Mouse (Mus musculus) embryonic stem cell, embryonic (primary cell): Measurements from ENCODE around the gene Tigar.

Experiments
- CTCF ChIA-PET, 4 experiments: fragments of 300-600 bp in 2 of 4; fragments of 350-600 bp in 2 of 4; sonication (Branson Sonifier 250); formaldehyde crosslinking; loops; one replicate each; lab custom pipeline; 2022; ENCODE audit warnings: inconsistent platforms in 2 of 4; lab: Charles Lee
- POLR2A ChIA-PET, 4 experiments: fragments of 300-600 bp in 2 of 4; fragments of 350-600 bp in 2 of 4; sonication (Branson Sonifier 250); formaldehyde crosslinking; loops; one replicate each; lab custom pipeline; 2022; ENCODE audit warnings: antibody characterized with exemption in 4 of 4, inconsistent platforms in 1 of 4; lab: Charles Lee

Tigar gene

GRCm38 (mm10) chr6:127146322-127146947 is 37.1 kb upstream of the Tigar start:
- POLR2A ChIA-PET = interaction anchor here in 1 of 4 experiments (0.6 to 0.9 kb wide), 3 partner anchors 56 to 354 kb away, joined by 3 read pairs; no protein-coding TSS in a partner anchor
- CTCF ChIA-PET = interaction anchor here (0.6 to 2.6 kb wide), 6 partner anchors 42 to 262 kb away, joined by 3 to 7 read pairs (median 5); no protein-coding TSS in a partner anchor

GRCm38 (mm10) chr6:127145464-127146190 is 36.3 kb upstream of the Tigar start:
- POLR2A ChIA-PET = interaction anchor here in 1 of 4 experiments (0.7 kb wide), 1 partner anchor 268 kb away, joined by 4 read pairs; no protein-coding TSS in a partner anchor

GRCm38 (mm10) chr6:127143576-127144288 is 34.4 kb upstream of the Tigar start:
- POLR2A ChIA-PET = interaction anchor here in 2 of 4 experiments (0.7 to 1.4 kb wide), 4 partner anchors 9 to 309 kb away, joined by 3 to 6 read pairs (median 4); no protein-coding TSS in a partner anchor

More at GRCm38 (mm10) chr6:127145464-127146190, 36.3 kb upstream of the Tigar start:
- CTCF ChIA-PET = interaction anchor here in 2 of 4 experiments (0.6 to 2.6 kb wide), 2 partner anchors 126 to 173 kb away, joined by 4 to 7 read pairs; no protein-coding TSS in a partner anchor

GRCm38 (mm10) chr6:127143124-127143520 is 33.8 kb upstream of the Tigar start:
- ChIA-PET POLR2A (interaction anchor here in 3 of 4 experiments (0.5 to 1.5 kb wide), 7 partner anchors 10 to 266 kb away, joined by 3 to 8 read pairs (median 3); partner anchors contain the start of gene Tigar (in 1 of the 3)), CTCF (interaction anchor here (0.6 to 2.4 kb wide), 11 partner anchors 12 to 303 kb away, joined by 3 to 16 read pairs (median 4); partner anchors contain the start of genes Parp11 (in 2 of the 4) and Tigar (in 1 of the 4))

More at GRCm38 (mm10) chr6:127143576-127144288, 34.4 kb upstream of the Tigar start:
- CTCF ChIA-PET = interaction anchor here in 3 of 4 experiments (0.5 to 2.4 kb wide), 5 partner anchors 13 to 302 kb away, joined by 3 to 12 read pairs (median 6); partner anchors contain the start of gene Parp11 (in 1 of the 3)

- CTCF ChIA-PET = interaction anchor here (0.5 to 2.4 kb wide), 53 partner anchors 9 to 578 kb away, joined by 3 to 16 read pairs (median 3); partner anchors contain the start of genes Parp11 (in 3 of the 4), D6Wsu163e (in 1 of the 4), Rad51ap1 (in 1 of the 4) and Tigar (in 1 of the 4)
- POLR2A ChIA-PET = interaction anchor here in 3 of 4 experiments (0.5 to 1.5 kb wide), 13 partner anchors 9 to 558 kb away, joined by 3 to 8 read pairs (median 4); partner anchors contain the start of genes Tigar (in 2 of the 3) and Ccnd2 (in 1 of the 3)
These were observed 33.1 kb upstream of the Tigar start for GRCm38 (mm10) chr6:127142154-127143123.

- POLR2A ChIA-PET = interaction anchor here in 1 of 4 experiments (0.7 kb wide), 1 partner anchor 1789 kb away, joined by 7 read pairs; no protein-coding TSS in a partner anchor
- CTCF ChIA-PET = no interaction called here
These were observed 29.6 kb upstream of the Tigar start for GRCm38 (mm10) chr6:127138962-127139361.

GRCm38 (mm10) chr6:127133433-127134245 is 24.3 kb upstream of the Tigar start:
- ChIA-PET POLR2A (interaction anchor here in 3 of 4 experiments (0.7 to 2.0 kb wide), 3 partner anchors 8 to 33 kb away, joined by 3 to 6 read pairs (median 3); partner anchors contain the start of gene Tigar (in 1 of the 3)), CTCF (interaction anchor here in 3 of 4 experiments (0.6 to 2.7 kb wide), 6 partner anchors 8 to 806 kb away, joined by 4 to 10 read pairs (median 5); partner anchors contain the start of gene Parp11 (in 1 of the 3))

- CTCF ChIA-PET = interaction anchor here in 1 of 4 experiments (2.7 kb wide), 1 partner anchor 9 kb away, joined by 10 read pairs; no protein-coding TSS in a partner anchor
- POLR2A ChIA-PET = interaction anchor here in 3 of 4 experiments (0.6 to 2.0 kb wide), 3 partner anchors 9 to 34 kb away, joined by 3 to 6 read pairs (median 4); no protein-coding TSS in a partner anchor
These were observed 23.4 kb upstream of the Tigar start for GRCm38 (mm10) chr6:127132719-127133118.

GRCm38 (mm10) chr6:127131946-127132345 is 22.6 kb upstream of the Tigar start:
- CTCF ChIA-PET = interaction anchor here in 2 of 4 experiments (0.5 to 2.7 kb wide), 4 partner anchors 9 to 500 kb away, joined by 3 to 10 read pairs (median 6); no protein-coding TSS in a partner anchor

GRCm38 (mm10) chr6:127130377-127130776 is 21.0 kb upstream of the Tigar start:
- POLR2A ChIA-PET = interaction anchor here (0.6 to 2.1 kb wide), 9 partner anchors 10 to 311 kb away, joined by 3 to 10 read pairs (median 4); partner anchors contain the start of gene Tigar (in 2 of the 4)
- CTCF ChIA-PET = interaction anchor here (0.6 to 2.0 kb wide), 9 partner anchors 10 to 338 kb away, joined by 3 to 6 read pairs (median 4); partner anchors contain the start of gene Tigar (in 1 of the 4)

More at GRCm38 (mm10) chr6:127131946-127132345, 22.6 kb upstream of the Tigar start:
- POLR2A ChIA-PET = interaction anchor here in 1 of 4 experiments (1.5 kb wide), 1 partner anchor 10 kb away, joined by 4 read pairs; no protein-coding TSS in a partner anchor

- CTCF ChIA-PET = interaction anchor here (0.7 to 1.6 kb wide), 4 partner anchors 9 to 496 kb away, joined by 3 to 4 read pairs (median 4); no protein-coding TSS in a partner anchor
- POLR2A ChIA-PET = interaction anchor here (0.5 to 2.1 kb wide), 9 partner anchors 9 to 20 kb away, joined by 3 to 10 read pairs (median 3); partner anchors contain the start of gene Tigar (in 2 of the 4)
These were observed 20.3 kb upstream of the Tigar start for GRCm38 (mm10) chr6:127129659-127130058.

- POLR2A ChIA-PET = no interaction called here
These were observed 14.1 kb upstream of the Tigar start for GRCm38 (mm10) chr6:127123506-127123905.

GRCm38 (mm10) chr6:127122996-127123395 is 13.6 kb upstream of the Tigar start:
- ChIA-PET POLR2A (no interaction called here), CTCF (interaction anchor here in 3 of 4 experiments (0.5 to 1.3 kb wide), 9 partner anchors 8 to 423 kb away, joined by 3 to 4 read pairs (median 3); no protein-coding TSS in a partner anchor)

More at GRCm38 (mm10) chr6:127123506-127123905, 14.1 kb upstream of the Tigar start:
- CTCF ChIA-PET = interaction anchor here in 2 of 4 experiments (0.9 to 1.2 kb wide), 2 partner anchors 19 to 332 kb away, joined by 3 read pairs; no protein-coding TSS in a partner anchor

GRCm38 (mm10) chr6:127122221-127122806 is 13.0 kb upstream of the Tigar start:
- POLR2A ChIA-PET = interaction anchor here in 3 of 4 experiments (0.6 to 1.3 kb wide), 7 partner anchors 13 to 363 kb away, joined by 3 to 6 read pairs (median 4); partner anchors contain the start of gene Tigar (in 1 of the 3)
- CTCF ChIA-PET = interaction anchor here (0.5 to 1.3 kb wide), 14 partner anchors 9 to 423 kb away, joined by 3 to 12 read pairs (median 4); no protein-coding TSS in a partner anchor
